Mouse (Mus musculus) thymus, adult 2 months (tissue): Measurements from ENCODE around the gene Gpr108.

Experiments
- CTCF ChIP-seq: fragments of 200-500 bp; IDR thresholded peaks from 2 replicates; pipeline ENCODE4 v1.5.1; 2012; ENCODE audit warnings: mild to moderate bottlenecking, control low read depth, low read length, moderate library complexity, borderline replicate concordance; ENCODE audit not compliant: control insufficient read depth, poor library complexity, insufficient read depth; ENCODE audit errors: extremely low read depth
- POLR2A ChIP-seq: fragments of 200-500 bp; IDR thresholded peaks from 2 replicates; pipeline ENCODE4 v1.6.1; 2012; ENCODE audit warnings: mild to moderate bottlenecking, low read length, control low read depth, moderate library complexity; ENCODE audit not compliant: control insufficient read depth, poor library complexity, insufficient read depth; ENCODE audit errors: extremely low read depth

DNA sequence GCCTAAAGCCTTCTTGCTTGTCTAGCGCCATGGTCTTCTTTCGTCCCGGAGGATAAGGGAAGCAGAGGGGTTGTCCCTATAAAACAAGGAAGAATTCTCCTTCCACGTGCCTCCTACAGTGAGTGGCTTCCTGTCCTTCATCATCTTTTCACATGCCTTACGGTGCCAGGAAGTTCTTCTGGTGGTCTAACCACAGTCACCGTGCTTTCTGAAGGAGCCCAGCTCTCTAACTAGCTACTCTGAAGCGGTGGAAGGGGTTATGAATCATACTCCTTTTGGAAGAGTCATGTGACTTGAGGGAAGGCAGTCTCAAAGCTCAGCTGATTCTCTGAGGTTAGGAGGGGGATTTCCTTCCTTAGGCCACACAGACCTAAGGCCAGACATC is 42.4 kb upstream of the Gpr108 start:
- no peak for TF ChIP-seq CTCF
- no peak for TF ChIP-seq POLR2A
